Mouse (Mus musculus): ENCODE results near the gene Pdcd1lg2. TPM values are rescaled to one million over a fixed set of nuclear protein-coding genes. Genes with fewer than 3 reads are reported as not detected.

Gene Pdcd1lg2
- total RNA-seq, 2 experiments from 2014 or later, result not detected

GRCm38 (mm10) chr19:29472424-29472823 lies 61.7 kb downstream of the Pdcd1lg2 start:
- DNase-seq, result no peak

GRCm38 (mm10) chr19:29472946-29473345 lies 62.2 kb downstream of the Pdcd1lg2 start:
- DNase-seq, result no peak

- DNase-seq, result no peak
These were observed 64.1 kb downstream of the Pdcd1lg2 start for GRCm38 (mm10) chr19:29474803-29475202.

GRCm38 (mm10) chr19:29475210-29475620 lies 64.5 kb downstream of the Pdcd1lg2 start:
- no peak for DNase-seq

- no peak for DNase-seq
These were observed 67.9 kb downstream of the Pdcd1lg2 start for GRCm38 (mm10) chr19:29478598-29478997.

GRCm38 (mm10) chr19:29481578-29481977 lies 70.9 kb downstream of the Pdcd1lg2 start:
- no peak for DNase-seq

- no peak for DNase-seq
These were observed 71.4 kb downstream of the Pdcd1lg2 start for GRCm38 (mm10) chr19:29482148-29482547.

- DNase-seq, result no peak
These were observed 71.9 kb downstream of the Pdcd1lg2 start for GRCm38 (mm10) chr19:29482637-29483036.

- DNase-seq, result no peak
These were observed 72.7 kb downstream of the Pdcd1lg2 start for GRCm38 (mm10) chr19:29483386-29483785.

- no peak for DNase-seq
These were observed 73.8 kb downstream of the Pdcd1lg2 start for GRCm38 (mm10) chr19:29484537-29484936.

GRCm38 (mm10) chr19:29485257-29485948 lies 74.7 kb downstream of the Pdcd1lg2 start:
- no peak for DNase-seq

- no peak for DNase-seq
These were observed 76.0 kb downstream of the Pdcd1lg2 start for GRCm38 (mm10) chr19:29486545-29487206.

- DNase-seq, result no peak
These were observed 76.8 kb downstream of the Pdcd1lg2 start for GRCm38 (mm10) chr19:29487326-29488072.

- DNase-seq, result no peak
These were observed 77.3 kb downstream of the Pdcd1lg2 start for GRCm38 (mm10) chr19:29488073-29488390.

- no peak for DNase-seq
These were observed 77.7 kb downstream of the Pdcd1lg2 start for GRCm38 (mm10) chr19:29488420-29488819.

GRCm38 (mm10) chr19:29489785-29490284 lies 79.1 kb downstream of the Pdcd1lg2 start:
- no peak for DNase-seq

GRCm38 (mm10) chr19:29491467-29491866 lies 80.7 kb downstream of the Pdcd1lg2 start:
- DNase-seq, result no peak

- no peak for DNase-seq
These were observed 83.7 kb downstream of the Pdcd1lg2 start for GRCm38 (mm10) chr19:29494454-29494853.

GRCm38 (mm10) chr19:29496001-29496597 lies 85.4 kb downstream of the Pdcd1lg2 start:
- no peak for DNase-seq

GRCm38 (mm10) chr19:29496786-29497557 lies 86.3 kb downstream of the Pdcd1lg2 start:
- DNase-seq, result no peak

GRCm38 (mm10) chr19:29497874-29498273 lies 87.2 kb downstream of the Pdcd1lg2 start:
- DNase-seq, result no peak

- DNase-seq, result no peak
These were observed 88.2 kb downstream of the Pdcd1lg2 start for GRCm38 (mm10) chr19:29498842-29499456.
